Mouse (Mus musculus) CD4-positive naive resting alpha-beta T cell, adult 76 days (primary cell): Measurements from ENCODE around the gene Dchs1. TPM values are rescaled to one million over a fixed set of nuclear protein-coding genes. Genes with fewer than 3 reads are reported as not detected.

ENCODE experiments used
- total RNA-seq: library from RNA; stranded (reverse); gene quantifications from one replicate; pipeline ENCODE4 v1.2.4, GENCODE M21; 2023

Gene Dchs1
- total RNA-seq, result not detected

GRCm38 (mm10) chr7:105787285-105788140 is at the start of gene Dchs1:
Gene Dchs1, minus strand, starts transcription at chr7:105787654.

GRCm38 (mm10) chr7:105810877-105811489 is 23.5 kb upstream of the Dchs1 start, which contains the start of gene Mrpl17:
Gene Mrpl17, minus strand, starts transcription at chr7:105811099.

GRCm38 (mm10) chr7:105751491-105752433 is 35.7 kb downstream of the Dchs1 start, which contains the start of gene Tpp1:
Gene Tpp1, minus strand, starts transcription at chr7:105752235.

GRCm38 (mm10) chr7:105743926-105744590 is 43.4 kb downstream of the Dchs1 start, which contains the start of gene Taf10:
Gene Taf10, minus strand, starts transcription at chr7:105744361.

GRCm38 (mm10) chr7:105736911-105737521 is 50.4 kb downstream of the Dchs1 start, which contains the start of gene Rrp8:
Gene Rrp8, minus strand, starts transcription at chr7:105737385.

GRCm38 (mm10) chr7:105736264-105736901 is 51.1 kb downstream of the Dchs1 start, which contains the start of gene Ilk:
Gene Ilk, plus strand, starts transcription at chr7:105736592.

Other genes starting within 250 kb of the Dchs1 start
- gene Smpd1, start 233.3 kb downstream of the Dchs1 start, total RNA-seq, result 16.9 TPM
- gene Apbb1, start 206.0 kb downstream of the Dchs1 start, total RNA-seq, result 2.1 TPM
- gene Hpx, start 187.5 kb downstream of the Dchs1 start, total RNA-seq, result not detected
- 16.6 TPM for gene Trim3, start 154.1 kb downstream of the Dchs1 start, total RNA-seq
- 54.6 TPM for gene Timm10b, start 147.6 kb downstream of the Dchs1 start, total RNA-seq
- gene Arfip2, start 147.2 kb downstream of the Dchs1 start, total RNA-seq, result 34.6 TPM
- 6.8 TPM for gene Gm45799, start 147.1 kb downstream of the Dchs1 start, total RNA-seq
- 2.9 TPM for gene Dnhd1, start 136.8 kb downstream of the Dchs1 start, total RNA-seq
- gene Ilk, start 51.1 kb downstream of the Dchs1 start, total RNA-seq, result 91.8 TPM
- gene Rrp8, start 50.3 kb downstream of the Dchs1 start, total RNA-seq, result 22.4 TPM
- gene Taf10, start 43.3 kb downstream of the Dchs1 start, total RNA-seq, result 182 TPM
- gene Tpp1, start 35.4 kb downstream of the Dchs1 start, total RNA-seq, result 64.8 TPM
- 43.1 TPM for gene Mrpl17, start 23.4 kb upstream of the Dchs1 start, total RNA-seq
- 46.3 TPM for gene Gm4070, start 166.3 kb upstream of the Dchs1 start, total RNA-seq